Mouse (Mus musculus): Measurements from ENCODE around the gene Upk1b. TPM values are rescaled to one million over a fixed set of nuclear protein-coding genes. Genes with fewer than 3 reads are reported as not detected.

The Upk1b gene
- polyA plus RNA-seq, 1 experiment from 2014 or later: 12.7 TPM

DNA sequence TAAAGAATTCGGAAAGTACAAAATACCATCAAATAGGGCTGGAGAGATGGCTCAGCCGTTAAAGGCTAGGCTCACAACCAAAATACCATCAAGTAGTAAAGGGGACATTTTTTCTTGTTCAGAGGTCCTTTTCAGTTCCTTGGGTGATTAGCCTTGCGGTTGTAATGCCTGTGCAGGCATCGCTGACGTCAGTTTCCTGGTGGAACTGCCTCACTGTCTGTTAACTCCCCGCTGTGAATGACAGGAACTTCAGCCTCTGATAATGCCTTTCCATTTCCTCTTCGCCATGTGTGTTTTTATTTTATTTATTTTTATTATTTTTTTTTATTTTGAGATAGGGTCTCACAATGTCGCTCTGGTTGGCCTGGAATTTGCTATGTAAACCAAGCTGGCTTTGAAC is 69.2 kb downstream of the Upk1b start:
- WGBS: 49% methylated on average over 8 of the region's 8 CpGs
- Histone ChIP-seq H3K4me3 (ENCODE audit: low read depth, low read length) (no peak overlapping the region), H3K36me3 (ENCODE audit: control insufficient read depth, insufficient read depth) (no peaks in the 10 kb centered on the region), H3K9ac (ENCODE audit: low read depth, low read length) (no peak overlapping the region), H3K4me2 (replicated peaks; ENCODE audit: low read depth) (no peak overlapping the region), H3K27ac (ENCODE audit: low read depth, low read length) (no peak overlapping the region), H3K4me1 (replicated peaks; ENCODE audit: control insufficient read depth, insufficient read depth, low read length) (no peaks in the 10 kb centered on the region), H3K27me3 (replicated peaks; ENCODE audit: control insufficient read depth, insufficient read depth, low read length) (no peaks in the 10 kb centered on the region), H3K9me3 (ENCODE audit: control insufficient read depth) (no peaks in the 10 kb centered on the region)
- TF ChIP-seq CTCF (IDR thresholded peaks at IDR 0.05; ENCODE audit: low read depth): no peak
- ATAC-seq: no peak

DNA sequence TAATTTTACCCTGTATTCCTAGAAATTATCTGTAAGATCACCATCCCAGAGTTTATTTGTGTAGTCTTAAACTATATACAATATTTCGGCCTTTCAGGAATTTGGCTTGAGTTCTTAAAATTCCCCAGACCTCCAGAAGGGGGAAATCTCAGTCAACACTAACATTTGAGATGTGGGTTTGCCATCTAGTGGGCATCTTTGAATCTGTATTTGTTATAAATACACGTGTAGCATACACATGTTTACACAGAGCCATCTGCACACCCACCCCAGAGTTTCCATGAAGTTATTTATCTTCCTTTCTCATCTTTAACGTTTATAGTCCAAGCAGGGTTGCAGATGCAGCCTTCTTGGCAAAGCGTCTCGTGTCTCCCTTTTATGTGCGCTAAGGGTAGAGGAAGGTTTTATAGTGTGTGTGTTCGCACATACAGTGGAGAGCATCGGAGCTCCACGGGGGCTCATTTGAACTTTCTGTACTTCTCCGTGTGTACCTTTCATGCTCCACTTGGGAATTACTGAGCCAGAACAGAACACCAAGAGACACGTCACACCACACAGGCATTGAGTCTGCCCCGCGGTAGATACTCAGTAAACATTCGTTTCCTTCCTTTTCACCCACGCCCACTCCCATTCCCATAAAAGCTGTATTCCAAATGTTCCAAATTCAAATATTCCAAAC is 70.4 kb downstream of the Upk1b start:
- Histone ChIP-seq H3K9me3 (ENCODE audit: control insufficient read depth) (no peaks in the 10 kb centered on the region), H3K4me1 (replicated peaks; ENCODE audit: control insufficient read depth, insufficient read depth, low read length) (no peaks in the 10 kb centered on the region), H3K4me2 (replicated peaks; ENCODE audit: low read depth) (peak overlapping the region; percentile 48), H3K27ac (ENCODE audit: low read depth, low read length) (no peak overlapping the region), H3K36me3 (ENCODE audit: control insufficient read depth, insufficient read depth) (no peaks in the 10 kb centered on the region), H3K9ac (ENCODE audit: low read depth, low read length) (no peak overlapping the region), H3K4me3 (ENCODE audit: low read depth, low read length) (0 out of 2 replicates have a peak overlapping the region, but pooled peaks have one; percentile 4), H3K27me3 (replicated peaks; ENCODE audit: control insufficient read depth, insufficient read depth, low read length) (no peaks in the 10 kb centered on the region)
- TF ChIP-seq CTCF (IDR thresholded peaks at IDR 0.05; ENCODE audit: low read depth): peak; percentile 84
- 37% methylated on average over 15 of the region's 15 CpGs for WGBS
- no peak for ATAC-seq

DNA sequence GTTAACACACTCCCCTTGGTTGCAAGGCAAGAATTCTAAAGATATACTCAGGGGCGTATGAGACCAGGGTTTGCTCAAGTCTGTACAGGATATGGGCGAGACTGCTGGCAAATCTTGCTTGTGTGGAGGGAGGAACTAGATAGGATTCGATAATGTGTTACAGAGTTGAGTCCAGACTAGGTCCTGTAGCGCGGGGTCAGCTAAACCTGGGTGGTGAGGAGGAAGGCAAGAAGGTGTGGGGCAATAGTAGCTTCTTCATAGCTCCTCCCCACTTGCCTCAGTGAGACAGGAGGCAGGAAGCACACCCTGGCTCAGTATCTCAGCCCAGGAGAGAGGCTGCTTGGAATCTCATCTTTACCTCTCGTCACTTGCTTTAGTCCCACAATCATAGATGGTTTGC is 71.0 kb downstream of the Upk1b start:
- no peak for TF ChIP-seq CTCF (IDR thresholded peaks at IDR 0.05; ENCODE audit: low read depth)
- H3K9me3 ChIP-seq (ENCODE audit: control insufficient read depth): no peaks in the 10 kb centered on the region
- H3K4me2 ChIP-seq (replicated peaks; ENCODE audit: low read depth): no peak overlapping the region
- no peaks in the 10 kb centered on the region for H3K36me3 ChIP-seq (ENCODE audit: control insufficient read depth, insufficient read depth)
- no peaks in the 10 kb centered on the region for H3K4me1 ChIP-seq (replicated peaks; ENCODE audit: control insufficient read depth, insufficient read depth, low read length)
- WGBS: 70% methylated on average over 6 of the region's 6 CpGs
- no peaks in the 10 kb centered on the region for H3K27me3 ChIP-seq (replicated peaks; ENCODE audit: control insufficient read depth, insufficient read depth, low read length)
- H3K27ac ChIP-seq (ENCODE audit: low read depth, low read length): no peak overlapping the region
- no peak for ATAC-seq
- no peak overlapping the region for H3K4me3 ChIP-seq (ENCODE audit: low read depth, low read length)
- no peak overlapping the region for H3K9ac ChIP-seq (ENCODE audit: low read depth, low read length)

DNA sequence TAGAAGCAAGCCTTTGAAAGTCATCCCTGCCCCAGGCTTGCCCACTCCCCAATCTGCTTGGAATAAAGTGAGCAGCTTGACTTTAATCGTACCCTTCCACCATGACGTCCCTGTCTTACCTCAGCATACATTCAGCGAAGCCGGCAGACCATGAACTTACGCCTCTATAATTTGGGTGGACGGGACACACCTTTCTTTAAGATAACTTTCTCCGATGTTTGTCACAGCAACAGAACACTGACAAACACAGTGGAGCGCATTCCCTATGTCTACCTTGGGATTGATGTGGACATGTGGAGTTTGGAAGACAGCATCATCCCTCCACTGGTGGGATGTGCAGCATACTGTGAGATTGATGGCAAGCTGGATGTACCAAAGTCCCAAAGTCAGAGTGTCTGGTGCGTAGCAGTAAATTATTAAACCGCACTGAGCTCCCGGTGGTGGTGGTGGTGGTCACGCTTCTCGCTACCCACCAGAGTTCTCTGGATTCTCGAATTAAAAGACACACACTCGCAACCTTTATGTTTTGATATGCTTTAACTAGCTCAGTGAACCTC is 71.5 kb downstream of the Upk1b start:
- H3K9me3 ChIP-seq (ENCODE audit: control insufficient read depth): no peaks in the 10 kb centered on the region
- no peaks in the 10 kb centered on the region for H3K4me1 ChIP-seq (replicated peaks; ENCODE audit: control insufficient read depth, insufficient read depth, low read length)
- no peaks in the 10 kb centered on the region for H3K36me3 ChIP-seq (ENCODE audit: control insufficient read depth, insufficient read depth)
- H3K4me3 ChIP-seq (ENCODE audit: low read depth, low read length): no peak overlapping the region
- no peak overlapping the region for H3K4me2 ChIP-seq (replicated peaks; ENCODE audit: low read depth)
- no peak overlapping the region for H3K27ac ChIP-seq (ENCODE audit: low read depth, low read length)
- ATAC-seq: no peak
- TF ChIP-seq CTCF (IDR thresholded peaks at IDR 0.05; ENCODE audit: low read depth): no peak
- H3K9ac ChIP-seq (ENCODE audit: low read depth, low read length): no peak overlapping the region
- no peaks in the 10 kb centered on the region for H3K27me3 ChIP-seq (replicated peaks; ENCODE audit: control insufficient read depth, insufficient read depth, low read length)
- WGBS: 92% methylated on average over 15 of the region's 15 CpGs

DNA sequence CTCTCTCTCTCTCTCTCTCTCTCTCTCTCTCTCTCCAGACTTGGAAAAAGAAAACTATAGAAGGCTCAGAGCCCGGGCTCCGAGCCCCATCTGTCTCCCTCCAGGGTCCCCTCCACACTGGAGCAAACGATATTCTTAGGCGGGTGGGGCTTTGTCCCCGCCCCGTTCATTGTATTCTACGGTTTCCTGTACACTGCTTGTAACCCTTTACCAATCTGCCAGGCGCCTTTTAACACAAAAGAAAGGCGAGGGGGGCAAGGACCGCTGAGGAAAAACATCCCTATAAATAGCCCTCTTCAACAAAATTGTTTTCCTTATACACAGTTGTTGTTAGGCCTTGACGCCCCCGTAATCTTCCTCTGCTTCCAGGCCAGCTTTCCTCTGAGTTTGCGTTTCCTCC is 75.2 kb downstream of the Upk1b start:
- no peak for TF ChIP-seq CTCF (IDR thresholded peaks at IDR 0.05; ENCODE audit: low read depth)
- no peaks in the 10 kb centered on the region for H3K9me3 ChIP-seq (ENCODE audit: control insufficient read depth)
- H3K27ac ChIP-seq (ENCODE audit: low read depth, low read length): no peak overlapping the region
- H3K4me3 ChIP-seq (ENCODE audit: low read depth, low read length): no peak overlapping the region
- H3K4me1 ChIP-seq (replicated peaks; ENCODE audit: control insufficient read depth, insufficient read depth, low read length): no peaks in the 10 kb centered on the region
- WGBS: 59% methylated on average over 13 of the region's 13 CpGs
- no peaks in the 10 kb centered on the region for H3K36me3 ChIP-seq (ENCODE audit: control insufficient read depth, insufficient read depth)
- ATAC-seq: no peak
- no peak overlapping the region for H3K4me2 ChIP-seq (replicated peaks; ENCODE audit: low read depth)
- no peak overlapping the region for H3K9ac ChIP-seq (ENCODE audit: low read depth, low read length)
- H3K27me3 ChIP-seq (replicated peaks; ENCODE audit: control insufficient read depth, insufficient read depth, low read length): no peaks in the 10 kb centered on the region

DNA sequence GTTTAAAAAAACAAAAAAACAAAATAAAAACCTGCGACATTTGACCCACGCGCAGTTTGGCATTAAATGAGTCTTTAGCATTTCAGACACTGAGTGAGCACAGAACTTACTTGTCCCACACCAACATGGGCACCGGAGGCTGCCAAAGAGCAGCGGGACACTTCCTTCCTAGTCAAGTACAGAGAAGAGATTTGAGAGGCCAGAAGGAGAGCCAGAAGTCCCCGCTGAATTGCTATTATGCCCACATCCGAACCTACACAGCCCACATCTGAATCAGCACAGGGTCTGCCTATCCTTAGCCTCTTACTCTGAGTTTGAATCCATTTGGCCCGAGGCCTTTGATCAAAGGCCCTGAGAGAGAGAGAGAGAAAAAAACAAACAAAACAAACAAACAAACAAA is 75.9 kb downstream of the Upk1b start:
- H3K4me1 ChIP-seq (replicated peaks; ENCODE audit: control insufficient read depth, insufficient read depth, low read length): no peaks in the 10 kb centered on the region
- no peak overlapping the region for H3K4me3 ChIP-seq (ENCODE audit: low read depth, low read length)
- H3K27me3 ChIP-seq (replicated peaks; ENCODE audit: control insufficient read depth, insufficient read depth, low read length): no peaks in the 10 kb centered on the region
- no peak overlapping the region for H3K27ac ChIP-seq (ENCODE audit: low read depth, low read length)
- no peak for ATAC-seq
- no peaks in the 10 kb centered on the region for H3K36me3 ChIP-seq (ENCODE audit: control insufficient read depth, insufficient read depth)
- 77% methylated on average over 8 of the region's 8 CpGs for WGBS
- TF ChIP-seq CTCF (IDR thresholded peaks at IDR 0.05; ENCODE audit: low read depth): no peak
- no peak overlapping the region for H3K4me2 ChIP-seq (replicated peaks; ENCODE audit: low read depth)
- no peaks in the 10 kb centered on the region for H3K9me3 ChIP-seq (ENCODE audit: control insufficient read depth)
- no peak overlapping the region for H3K9ac ChIP-seq (ENCODE audit: low read depth, low read length)

Other genes starting within 250 kb of the Upk1b start
- gene Tmem39a, start 241.6 kb downstream of the Upk1b start, polyA plus RNA-seq (2015; fragmentation: Nextera tagmentation; extraction: Ambion mirVana): 28.4 and 29.3 TPM in 2 replicates
- 2.8 and 3.1 TPM in 2 replicates for gene Arhgap31, start 87.1 kb downstream of the Upk1b start, polyA plus RNA-seq (2015; fragmentation: Nextera tagmentation; extraction: Ambion mirVana)
- 21.2 and 23.5 TPM in 2 replicates for gene B4galt4, start 58.1 kb downstream of the Upk1b start, polyA plus RNA-seq (2015; fragmentation: Nextera tagmentation; extraction: Ambion mirVana)
- gene 4930435E12Rik, start 28.4 kb upstream of the Upk1b start, polyA plus RNA-seq (2015; fragmentation: Nextera tagmentation; extraction: Ambion mirVana): not detected in 2 replicates
- gene Igsf11, start 92.3 kb upstream of the Upk1b start, polyA plus RNA-seq (2015; fragmentation: Nextera tagmentation; extraction: Ambion mirVana): 1.2 and 1.6 TPM in 2 replicates

All from intestine, postnatal 0 days (tissue).